Mouse (Mus musculus): ENCODE measurements around the gene Eml5.
A peak's percentile ranks its signal among the peaks of the same experiment; 100 is the strongest.

Gene Eml5

DNA sequence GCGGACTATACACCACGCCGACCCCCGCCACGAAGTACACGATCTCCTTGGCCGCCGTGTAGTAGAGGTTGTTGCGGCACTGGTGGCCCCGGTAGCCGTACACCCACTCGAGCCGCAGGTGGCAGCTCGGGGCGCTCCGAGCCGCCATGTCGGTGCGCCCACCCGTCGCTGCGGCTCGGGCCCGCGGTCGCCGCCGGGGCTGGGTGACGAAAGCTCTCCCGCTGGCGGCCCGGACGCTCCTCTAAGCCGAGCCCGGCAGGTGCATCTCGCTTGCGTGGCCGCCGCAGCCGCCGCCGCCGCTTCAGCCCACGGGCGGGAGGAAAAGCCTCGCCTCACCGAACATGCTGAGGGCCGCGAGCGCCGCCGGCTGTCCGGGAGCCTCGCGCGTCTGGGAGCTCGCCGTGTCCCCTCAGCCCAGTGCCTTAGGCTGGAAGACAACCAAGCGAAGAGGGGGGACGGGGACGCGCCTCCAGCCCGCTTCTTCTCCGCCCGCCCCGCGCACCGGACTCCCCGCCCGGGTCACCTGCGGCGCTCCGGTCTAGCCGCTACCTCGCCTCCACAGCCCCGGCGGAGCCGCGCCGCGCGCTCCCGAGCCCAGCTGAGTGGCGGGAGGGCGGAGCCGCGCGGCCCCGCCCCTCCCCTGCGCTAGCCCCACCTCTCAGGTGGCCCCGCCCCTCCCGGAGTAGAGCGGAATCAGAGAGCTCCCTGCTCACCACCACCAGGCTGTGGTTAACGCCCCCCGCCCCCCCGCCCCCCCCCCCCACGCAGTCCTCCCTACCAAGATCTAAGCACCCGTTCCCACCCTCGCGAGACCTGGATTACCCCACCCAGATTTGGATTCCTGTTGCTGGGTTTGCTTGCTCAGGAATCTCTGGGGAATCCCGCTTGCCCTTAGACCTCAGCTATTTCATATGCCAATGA is at the start of gene Eml5:
TSS of gene Eml5 (minus strand) at position 604 of the 921 bp plus-strand sequence.
- no peak for DNase-seq (ENCODE audit: extremely low spot score, low read depth, low spot score)

DNA sequence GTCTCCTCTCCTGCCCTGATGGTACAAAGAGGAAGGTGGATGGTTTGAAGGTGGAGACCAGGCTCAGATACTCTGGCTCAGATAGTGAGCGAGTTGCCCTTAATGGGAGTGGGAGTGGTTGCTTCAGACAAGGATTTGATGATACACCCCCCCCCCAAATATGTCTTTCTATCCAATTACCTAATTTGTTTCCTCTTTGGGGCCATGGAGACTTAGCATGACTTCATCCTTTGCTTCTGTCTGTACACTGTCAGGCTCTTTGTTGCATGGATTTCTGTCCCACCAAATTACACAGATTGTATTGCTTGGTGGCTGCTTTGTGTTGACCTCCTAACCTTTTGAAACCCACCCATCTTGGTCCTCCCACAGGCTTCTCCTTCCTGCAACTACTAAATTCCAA is 31.6 kb upstream of the Eml5 start:
- no peak for DNase-seq (ENCODE audit: extremely low spot score, low read depth, low spot score)

DNA sequence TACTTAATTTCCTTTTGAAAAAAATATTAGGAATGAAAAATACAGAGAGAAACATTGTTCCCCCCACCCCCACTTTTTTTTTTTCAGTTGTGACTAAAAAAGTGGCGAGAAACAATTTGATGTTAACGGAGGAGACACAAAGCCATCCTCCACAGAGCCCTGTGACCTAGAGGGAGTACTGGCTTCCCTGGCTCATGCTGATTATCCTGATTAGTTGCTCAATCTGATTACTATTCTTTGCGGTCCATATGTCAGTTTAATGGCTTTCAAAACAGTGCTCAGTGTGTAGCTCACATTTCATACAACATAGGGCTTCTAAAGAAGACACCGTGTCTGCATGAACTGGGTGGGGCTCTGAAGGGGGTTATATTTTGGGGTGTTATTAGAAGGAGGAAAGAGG is 31.2 kb upstream of the Eml5 start:
- DNase-seq (ENCODE audit: extremely low spot score, low read depth, low spot score) = no peak

DNA sequence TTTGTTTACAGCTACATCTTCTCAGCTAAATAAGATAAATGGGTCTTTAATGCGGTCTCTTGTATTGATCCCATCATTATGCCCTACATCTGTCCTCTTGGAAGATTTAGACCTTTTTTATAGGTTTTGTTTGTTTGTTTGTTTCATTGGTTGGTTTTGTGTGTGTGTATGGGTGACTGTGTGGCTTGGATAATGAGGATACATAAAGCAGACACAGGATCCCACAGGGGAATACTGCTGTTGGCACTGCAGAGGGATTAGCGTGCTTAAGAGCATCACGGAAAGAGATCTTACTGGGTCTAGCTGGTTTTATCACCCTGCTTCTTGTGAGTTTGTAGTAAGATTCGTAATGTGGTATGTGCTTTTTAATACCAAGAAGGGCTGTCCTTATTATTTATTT is 29.9 kb upstream of the Eml5 start:
- DNase-seq (ENCODE audit: extremely low spot score, low read depth, low spot score) = no peak

DNA sequence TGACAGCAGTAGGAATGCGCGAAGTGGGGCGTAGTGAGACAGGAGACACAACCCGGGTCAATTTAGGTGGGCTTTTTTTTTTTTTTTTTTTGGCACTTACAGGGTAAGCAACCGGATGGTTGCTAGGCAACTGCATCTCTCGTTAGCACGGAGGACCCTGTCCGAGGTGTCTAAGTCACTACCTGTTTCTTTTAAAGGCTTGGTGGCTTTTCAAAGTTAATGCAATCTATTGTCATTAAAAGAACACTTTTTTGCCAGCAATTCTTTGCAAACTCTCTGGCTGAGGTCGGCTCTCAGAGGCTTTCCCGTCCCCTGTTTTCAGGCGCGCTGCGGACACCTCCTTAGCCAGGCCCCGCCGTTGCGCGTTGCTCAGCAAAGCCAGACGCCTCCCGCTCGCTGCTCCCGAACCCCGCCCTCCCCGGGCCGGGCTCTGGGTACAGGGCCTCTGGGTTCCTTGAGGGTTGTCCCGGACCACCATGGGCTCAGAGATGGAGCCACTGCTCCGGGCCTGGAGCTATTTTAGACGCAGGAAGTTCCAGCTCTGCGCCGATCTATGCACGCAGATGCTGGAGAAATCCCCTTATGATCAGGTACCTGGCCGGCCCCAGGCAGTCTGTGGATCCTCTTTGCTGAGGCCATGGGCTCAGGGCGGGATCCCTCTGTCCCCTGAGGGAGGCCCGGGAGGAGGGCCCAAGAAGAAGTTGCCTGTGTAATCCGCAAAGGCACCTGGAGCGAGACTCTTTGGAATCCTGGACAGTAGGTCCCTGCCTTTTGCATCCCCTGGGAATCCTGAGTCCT is 19.1 kb upstream of the Eml5 start, which contains the start of gene Ttc8:
TSS of gene Ttc8 (plus strand) at position 381 of the 798 bp plus-strand sequence.
- DNase-seq (ENCODE audit: extremely low spot score, low read depth, low spot score) = peak; percentile 92

DNA sequence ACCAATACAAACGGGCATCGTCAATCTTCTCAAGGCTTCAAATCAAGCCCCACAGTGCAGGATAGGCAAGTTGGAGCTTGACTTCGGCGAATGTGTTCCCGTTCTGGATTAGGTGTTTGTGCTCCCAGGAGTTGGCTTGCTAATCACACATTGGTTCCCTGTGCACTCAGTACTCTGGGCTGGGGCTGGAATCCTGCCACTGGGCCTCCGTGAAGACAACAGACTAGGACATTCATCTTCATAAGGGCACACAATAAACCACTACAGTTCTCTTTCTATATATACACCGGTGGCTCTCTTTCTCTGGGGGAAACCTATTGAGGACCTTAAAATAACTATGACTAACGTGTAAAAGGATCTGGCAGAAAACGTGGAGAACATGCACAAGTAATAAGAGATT is 8.8 kb upstream of the Eml5 start:
- DNase-seq (ENCODE audit: extremely low spot score, low read depth, low spot score) = no peak

DNA sequence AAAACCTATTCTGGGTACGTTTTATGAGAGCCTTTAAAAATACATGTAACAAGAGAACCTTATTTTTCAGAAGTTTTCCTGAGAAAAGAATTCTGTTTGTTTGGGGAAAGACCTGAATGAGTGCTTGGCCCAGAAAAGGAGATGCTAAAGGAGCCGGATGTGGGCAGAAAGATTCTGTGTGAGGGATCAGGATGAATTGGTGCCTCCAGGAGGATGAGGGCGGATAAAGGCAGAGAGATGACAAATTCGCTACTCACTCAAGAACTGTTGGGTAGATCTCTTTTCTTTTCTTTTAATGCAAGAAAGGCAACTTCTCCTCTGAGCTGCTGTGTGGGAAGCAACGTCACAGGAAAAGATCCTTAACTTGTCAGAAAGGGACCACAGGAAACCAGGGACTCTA is 4.2 kb upstream of the Eml5 start:
- no peak for DNase-seq (ENCODE audit: extremely low spot score, low read depth, low spot score)

DNA sequence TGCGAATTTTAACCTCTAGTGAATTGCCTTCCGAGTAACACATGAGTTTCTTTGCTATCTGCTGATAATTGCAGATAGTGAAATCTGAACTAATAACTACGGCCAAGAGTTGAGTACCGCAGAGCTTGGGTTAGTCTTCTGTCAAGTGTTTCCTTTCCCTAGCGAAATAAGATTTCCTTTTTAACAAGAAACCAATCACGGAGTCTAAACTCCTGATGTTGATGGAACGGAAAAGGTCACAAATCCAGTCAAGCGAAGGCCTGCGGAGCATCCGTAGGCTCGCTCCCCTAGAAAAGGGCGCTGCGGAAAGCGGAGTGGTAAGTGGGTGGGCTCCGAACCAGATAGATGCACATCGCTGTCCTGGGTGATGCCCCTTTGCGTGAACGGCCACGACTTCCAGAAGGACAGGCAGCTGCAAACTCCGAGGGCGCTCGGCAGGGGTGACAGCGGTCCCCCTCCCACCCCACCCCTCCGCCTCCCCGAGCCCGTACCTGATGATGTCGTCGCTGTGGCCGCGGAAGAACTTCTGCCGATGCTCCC is 873 bp downstream of the Eml5 start:
- peak; percentile 33 for DNase-seq (ENCODE audit: extremely low spot score, low read depth, low spot score)

DNA sequence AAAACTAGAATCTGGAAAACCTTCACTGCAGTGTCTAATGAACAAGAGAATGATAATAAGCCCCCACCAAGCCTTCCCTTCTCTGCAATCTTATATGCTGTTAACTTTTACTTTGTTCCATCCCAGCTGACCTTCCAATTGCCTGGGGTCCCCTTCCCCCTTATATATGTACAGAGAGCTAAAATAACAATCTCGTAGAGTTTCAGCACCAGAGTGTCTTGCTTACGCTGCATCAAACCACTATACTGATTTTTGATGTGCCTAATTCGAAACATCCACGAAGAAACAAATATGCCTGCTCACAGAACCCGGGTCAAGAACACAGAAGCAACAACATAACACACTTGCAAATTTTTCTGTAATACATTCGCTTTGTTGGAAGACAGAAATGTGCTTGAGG is 1.6 kb downstream of the Eml5 start:
- no peak for DNase-seq (ENCODE audit: extremely low spot score, low read depth, low spot score)

DNA sequence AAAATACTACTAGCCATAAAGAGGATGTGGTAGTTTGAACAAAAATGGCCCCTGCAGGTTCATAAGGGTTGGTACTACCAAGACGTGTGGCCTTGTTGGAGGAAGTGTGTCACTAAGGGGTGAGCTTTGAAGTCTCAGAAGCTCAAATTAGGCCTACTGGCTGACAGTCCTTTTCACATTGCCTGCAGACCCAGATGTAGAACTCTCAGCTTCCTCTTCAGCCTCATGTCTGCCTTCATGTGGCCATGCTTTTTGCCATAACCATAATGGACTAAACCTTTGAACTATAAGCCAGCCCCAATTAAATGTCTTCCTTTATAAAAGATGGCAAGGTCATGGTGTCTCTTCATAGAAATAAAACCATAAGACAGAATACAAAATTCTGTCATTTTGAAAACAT is 4.5 kb downstream of the Eml5 start:
- no peak for DNase-seq (ENCODE audit: extremely low spot score, low read depth, low spot score)

DNA sequence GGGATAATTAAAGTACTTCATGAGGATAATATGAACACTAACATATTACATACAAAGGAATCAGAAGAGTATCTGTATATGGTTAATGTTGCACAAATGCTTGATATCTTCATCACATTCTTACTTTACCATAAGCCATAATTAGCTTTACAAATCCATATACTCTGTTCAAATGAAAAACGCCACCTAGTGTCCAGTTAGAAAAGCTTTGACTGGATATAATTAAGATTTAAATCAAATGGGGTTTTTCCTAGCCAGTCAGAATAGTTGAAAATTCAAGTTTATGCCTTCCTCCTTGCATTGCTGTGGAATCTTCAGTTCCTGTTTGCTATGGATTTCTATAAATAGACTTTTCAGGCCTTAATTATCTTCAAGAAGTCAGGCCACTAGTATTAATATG is 16.8 kb downstream of the Eml5 start:
- DNase-seq (ENCODE audit: extremely low spot score, low read depth, low spot score) = no peak

DNA sequence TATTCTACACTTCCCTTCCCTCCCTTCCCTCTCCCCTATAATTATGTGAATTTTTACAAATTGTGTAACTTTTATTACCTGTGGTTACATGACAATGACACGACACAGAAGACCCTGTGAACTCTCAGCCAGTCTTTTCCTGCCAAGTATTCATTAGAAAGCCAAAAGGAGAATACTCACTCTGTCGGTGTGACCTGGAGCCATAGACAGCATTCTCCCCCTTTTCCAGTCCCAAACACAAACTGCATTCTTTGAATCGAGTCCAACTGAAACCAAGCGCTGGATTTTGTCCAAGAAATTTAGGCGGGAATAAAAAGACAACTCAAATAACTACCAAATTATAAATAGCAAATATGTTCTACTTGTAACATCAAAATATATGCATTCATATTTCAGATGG is 19.5 kb downstream of the Eml5 start:
- no peak for DNase-seq (ENCODE audit: extremely low spot score, low read depth, low spot score)

DNA sequence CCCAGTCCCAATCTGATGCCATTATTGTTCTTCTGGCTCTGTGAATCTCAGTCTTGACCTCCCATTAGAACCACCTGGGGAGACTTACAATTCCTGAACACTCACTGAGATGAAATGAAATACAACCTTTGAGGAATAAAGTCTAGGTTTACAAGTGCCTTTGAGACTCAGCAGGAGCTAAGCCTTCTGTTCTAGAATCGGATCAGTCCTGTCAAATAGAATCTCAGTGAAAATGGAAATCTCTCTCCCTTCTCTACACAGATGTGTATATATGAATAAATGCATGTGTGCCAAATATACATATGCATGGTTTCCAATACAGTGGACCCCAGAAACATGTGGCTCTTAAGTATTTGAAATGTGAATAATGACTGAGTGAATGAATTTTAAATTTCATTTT is 22.6 kb downstream of the Eml5 start:
- DNase-seq (ENCODE audit: extremely low spot score, low read depth, low spot score) = no peak

DNA sequence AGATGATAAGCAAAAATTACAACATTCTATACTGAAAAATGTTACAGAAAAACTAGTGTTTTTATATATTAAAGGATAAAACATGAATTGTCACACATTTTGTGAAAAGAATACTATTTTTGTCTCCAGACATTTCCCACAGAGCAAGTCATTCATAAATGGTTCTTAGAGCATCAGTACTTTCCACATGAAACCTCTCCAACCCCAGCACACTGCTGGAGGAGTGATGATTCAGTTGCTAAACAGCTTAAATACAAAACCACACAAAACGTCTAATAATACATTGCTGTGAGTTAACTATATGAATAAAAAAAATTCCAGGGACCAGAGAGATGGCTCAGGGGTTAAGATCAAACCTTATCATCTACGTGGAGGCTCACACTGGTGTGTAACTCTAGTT is 26.1 kb downstream of the Eml5 start:
- DNase-seq (ENCODE audit: extremely low spot score, low read depth, low spot score) = no peak

DNA sequence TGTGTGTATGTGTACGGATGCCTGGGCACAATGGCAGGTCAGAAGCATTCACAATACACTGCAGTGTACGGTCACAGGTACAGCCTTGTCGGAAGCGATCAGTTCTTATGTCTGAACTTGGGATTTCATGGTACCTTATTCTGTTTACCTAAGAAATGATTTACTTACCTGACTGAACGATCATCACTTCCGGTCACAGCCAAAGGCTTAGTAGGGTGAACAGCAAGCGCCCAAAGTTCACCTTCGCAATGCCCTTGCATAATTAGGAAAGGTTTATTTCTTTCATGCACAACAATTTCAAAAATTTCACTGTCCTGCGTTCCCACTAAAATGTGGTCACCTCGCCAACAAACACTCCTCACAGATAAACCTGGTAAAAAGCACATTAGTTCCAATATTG is 28.4 kb downstream of the Eml5 start:
- no peak for DNase-seq (ENCODE audit: extremely low spot score, low read depth, low spot score)

DNA sequence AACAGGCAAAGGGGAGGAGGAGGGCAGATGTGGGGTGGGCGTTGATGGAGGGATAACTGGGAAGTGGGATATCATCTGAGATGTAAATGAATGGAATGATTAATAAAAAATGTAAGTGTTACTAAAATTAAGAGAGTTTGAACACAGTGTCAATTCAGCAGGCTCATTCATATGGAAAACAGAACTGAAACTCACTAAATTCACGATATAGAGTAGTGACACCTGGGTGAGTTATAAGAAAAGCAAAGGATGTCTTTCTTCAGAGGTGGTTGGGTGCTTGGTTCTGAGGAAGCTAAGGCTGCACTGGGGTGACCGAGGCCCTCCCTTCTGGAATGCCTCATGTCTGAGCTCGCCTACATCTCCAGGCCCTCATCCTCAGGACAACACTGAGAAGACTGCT is 37.8 kb downstream of the Eml5 start:
- no peak for DNase-seq (ENCODE audit: extremely low spot score, low read depth, low spot score)

DNA sequence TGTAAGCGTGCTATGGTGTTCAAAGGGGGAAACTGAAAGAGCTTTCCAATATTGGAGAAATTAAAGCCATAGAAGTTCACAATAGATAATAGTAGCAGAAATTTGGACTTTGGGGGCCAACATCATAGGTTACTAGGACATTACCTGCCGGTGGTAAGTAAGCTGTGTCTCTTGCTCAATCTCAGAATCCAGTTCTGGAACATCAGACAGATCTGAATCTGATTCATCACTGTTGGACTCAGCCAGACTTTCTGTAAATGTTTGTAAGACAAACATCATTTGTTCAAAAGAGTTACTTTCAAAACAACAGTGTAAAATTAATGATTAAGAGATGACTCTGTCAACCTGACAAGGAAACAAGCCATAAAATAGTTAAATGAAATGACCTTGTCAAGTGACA is 41.0 kb downstream of the Eml5 start:
- no peak for DNase-seq (ENCODE audit: extremely low spot score, low read depth, low spot score)

DNA sequence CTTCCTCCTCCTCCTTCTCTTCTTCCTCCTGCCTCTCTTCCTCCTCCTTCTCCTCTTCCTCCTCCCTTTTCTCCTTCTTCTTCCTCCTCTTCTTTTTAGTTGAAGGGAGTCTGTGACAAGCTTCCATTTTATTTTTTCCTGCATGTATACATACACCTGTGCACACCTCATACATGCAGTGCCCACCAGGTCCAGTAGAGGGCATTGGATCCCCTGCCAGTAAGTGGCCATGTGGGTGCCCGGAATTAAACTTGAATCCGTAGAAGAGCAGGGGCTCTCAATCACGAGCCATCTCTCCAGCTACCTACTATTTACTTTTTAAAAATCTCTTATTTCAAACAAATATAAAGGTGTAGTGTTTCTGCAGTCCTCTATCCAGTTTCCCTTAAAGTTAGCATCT is 50.5 kb downstream of the Eml5 start:
- peak; percentile 28 for DNase-seq (ENCODE audit: extremely low spot score, low read depth, low spot score)

DNA sequence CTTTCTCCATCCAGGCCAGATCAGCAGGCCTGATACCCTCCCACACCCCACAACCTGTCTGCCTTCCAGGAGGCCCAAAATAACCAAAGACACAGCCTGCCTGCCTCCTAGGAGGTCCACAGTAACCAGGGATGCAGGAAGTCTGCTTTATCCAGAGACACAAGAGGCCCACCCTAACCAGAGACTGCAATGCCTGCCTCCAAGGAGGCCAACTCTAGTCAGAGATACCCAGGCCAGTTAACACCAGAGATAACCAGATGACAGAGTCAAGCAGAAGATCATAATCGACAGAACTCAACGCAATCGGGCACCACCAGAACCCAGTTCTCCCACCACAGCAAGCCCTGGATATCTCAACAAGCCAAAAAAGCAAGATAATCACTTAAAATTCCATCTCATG is 56.5 kb downstream of the Eml5 start:
- DNase-seq (ENCODE audit: extremely low spot score, low read depth, low spot score) = no peak

DNA sequence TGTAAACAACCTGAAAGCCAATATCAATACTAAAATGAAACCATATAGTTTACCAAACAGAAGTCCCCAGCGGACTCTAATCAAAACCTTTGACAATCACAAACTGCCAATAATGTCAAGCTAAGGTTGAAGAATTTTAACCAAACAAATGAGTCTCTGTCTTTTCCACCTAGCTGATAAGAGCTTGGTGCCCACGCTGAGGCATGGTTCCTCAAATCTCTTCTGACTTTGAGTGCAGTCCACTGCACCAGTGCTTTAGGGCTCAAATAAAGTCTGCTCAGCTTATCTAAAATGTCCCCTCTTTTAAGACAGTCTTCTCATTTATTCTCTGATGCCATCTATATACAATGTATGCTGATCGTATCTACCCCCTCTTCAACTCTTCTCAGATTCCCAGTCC is 61.1 kb downstream of the Eml5 start:
- DNase-seq (ENCODE audit: extremely low spot score, low read depth, low spot score) = no peak

DNA sequence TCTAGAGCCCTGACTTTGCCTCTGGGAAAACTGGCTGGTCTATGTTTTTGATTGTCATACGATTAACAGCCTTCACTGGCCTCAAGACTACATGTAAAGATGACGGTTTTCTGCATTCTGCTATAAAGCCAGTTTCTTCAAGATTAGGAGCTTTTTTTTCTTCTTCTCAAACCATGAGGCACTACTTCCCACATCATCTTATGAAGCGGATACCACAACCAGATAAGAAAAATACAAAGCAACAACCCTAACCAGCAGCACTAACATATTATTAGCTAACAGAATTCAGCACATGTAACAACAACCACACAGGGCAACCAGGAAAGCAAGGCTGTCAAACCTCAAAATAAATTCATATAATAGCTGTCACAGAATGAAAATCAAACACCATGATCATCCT is 63.3 kb downstream of the Eml5 start:
- no peak for DNase-seq (ENCODE audit: extremely low spot score, low read depth, low spot score)

DNA sequence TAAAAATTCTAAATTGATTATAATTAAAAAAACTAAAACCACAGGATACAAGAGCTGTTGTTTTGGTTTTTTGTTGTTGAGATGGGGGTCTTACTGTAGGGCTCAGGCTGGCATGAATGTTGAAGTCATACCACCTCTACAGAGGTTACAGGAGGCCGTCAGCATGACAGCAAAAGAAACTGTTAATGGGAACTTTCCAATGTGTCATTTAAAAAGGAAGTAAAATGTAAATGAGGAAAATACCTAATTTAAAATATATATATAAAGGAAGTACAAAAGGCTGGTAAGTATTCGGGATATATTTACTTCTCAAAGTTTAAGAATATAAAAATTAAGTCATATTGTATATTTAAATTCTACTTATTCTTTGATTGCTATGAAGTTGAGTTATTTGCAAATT is 65.8 kb downstream of the Eml5 start:
- no peak for DNase-seq (ENCODE audit: extremely low spot score, low read depth, low spot score)

Data from hindlimb bud, embryonic 11.5 days (tissue).